Mouse (Mus musculus) liver, embryonic 13.5 days (tissue): ENCODE results near the gene Pga5. TPM values are rescaled to one million over a fixed set of nuclear protein-coding genes. Genes with fewer than 3 reads are reported as not detected.
A peak's percentile ranks its signal among the peaks of the same experiment; 100 is the strongest.

Experiments used
- ATAC-seq: fragments of 200-750 bp; cut with Nextera tagmentation; 2 replicates; pipeline ENCODE4 v1.8.0; 2017; ENCODE audit warnings: low read depth, mild to moderate bottlenecking, moderate number of reproducible peaks, moderate library complexity
- DNase-seq: peaks from one replicate; pipeline ENCODE4 v3.0.0; 2022
- H3K27ac ChIP-seq: fragments of 300-500 bp; sonication (generic); 2 replicates; pipeline ENCODE4 v1.5.1; 2015; ENCODE audit warnings: moderate library complexity, mild to moderate bottlenecking, inconsistent platforms
- H3K27me3 ChIP-seq: fragments of 300-500 bp; sonication (generic); 2 replicates; pipeline ENCODE4 v1.6.1; 2015; ENCODE audit warnings: mild to moderate bottlenecking, inconsistent platforms
- H3K36me3 ChIP-seq: fragments of 300-500 bp; sonication (generic); 2 replicates; pipeline ENCODE4 v1.6.1; 2015; ENCODE audit warnings: mild to moderate bottlenecking, inconsistent platforms
- H3K4me1 ChIP-seq: fragments of 300-500 bp; sonication (generic); replicated peaks from 2 replicates; pipeline ENCODE4 v1.6.1; 2015; ENCODE audit warnings: inconsistent platforms
- H3K4me2 ChIP-seq: fragments of 300-500 bp; sonication (generic); 2 replicates; pipeline ENCODE4 v1.6.1; 2015; ENCODE audit warnings: inconsistent platforms, mild to moderate bottlenecking, moderate library complexity
- H3K4me3 ChIP-seq: fragments of 300-500 bp; sonication (generic); replicated peaks from 2 replicates; pipeline ENCODE4 v1.5.1; 2015; ENCODE audit warnings: mild to moderate bottlenecking, inconsistent platforms
- H3K9ac ChIP-seq: fragments of 300-500 bp; sonication (generic); 2 replicates; pipeline ENCODE4 v1.6.1; 2015; ENCODE audit warnings: mild to moderate bottlenecking, inconsistent platforms
- H3K9me3 ChIP-seq: fragments of 300-500 bp; sonication (generic); replicated peaks from 2 replicates; pipeline ENCODE4 v1.6.1; 2016; ENCODE audit warnings: inconsistent platforms
- WGBS: fragments of 180-500 bp; shearing (Covaris S2); methylation state at CpG from one replicate; pipeline ENCODE4 v1.1.7; 2015; ENCODE audit not compliant: insufficient replicate concordance; 5-methylcytosine and 5-hydroxymethylcytosine counted together
- polyA plus RNA-seq: library from polyadenylated mRNA; unstranded; fragments of >200 nt; fragmentation: Nextera tagmentation; extraction: Ambion mirVana; gene quantifications from 2 replicates; pipeline ENCODE4 v1.2.1, GENCODE M21; 2015

The Pga5 gene
- polyA plus RNA-seq, 1 experiment from 2014 or later = not detected

GRCm38 (mm10) chr19:10701013-10701726, 23.3 kb upstream of the Pga5 start:
- no peak overlapping the region for H3K27ac ChIP-seq

GRCm38 (mm10) chr19:10699851-10700250, 22.0 kb upstream of the Pga5 start:
- 20% methylated on average over 9 of the region's 9 CpGs for WGBS
- Histone ChIP-seq H3K4me2 (peak overlapping the region; percentile 32), H3K27me3 (no peaks in the 10 kb centered on the region)

More at GRCm38 (mm10) chr19:10701013-10701726, 23.3 kb upstream of the Pga5 start:
- H3K4me2 ChIP-seq = no peak overlapping the region
- ATAC-seq (no peak), DNase-seq (no peak)
- peak overlapping the region; percentile 16; the same call in 1 of the 2 replicates for H3K9ac ChIP-seq
- H3K27me3 ChIP-seq = no peaks in the 10 kb centered on the region
- H3K9me3 ChIP-seq = no peaks in the 10 kb centered on the region
- no peaks in the 10 kb centered on the region; the same call in 1 of the 2 replicates for H3K36me3 ChIP-seq
- WGBS = 71% methylated on average over 6 of the region's 6 CpGs
- no peak overlapping the region for H3K4me3 ChIP-seq
- peaks cover 91% of the 10 kb centered on the region for H3K4me1 ChIP-seq

GRCm38 (mm10) chr19:10698131-10698991, 20.5 kb upstream of the Pga5 start:
- Histone ChIP-seq H3K27me3 (no peaks in the 10 kb centered on the region), H3K36me3 (no peaks in the 10 kb centered on the region; the same call in 1 of the 2 replicates), H3K4me1 (peaks cover 93% of the 10 kb centered on the region), H3K4me3 (no peak overlapping the region), H3K4me2 (peak overlapping the region; percentile 10; the same call in 1 of the 2 replicates), H3K9ac (peak overlapping the region; percentile 27; the same call in 1 of the 2 replicates), H3K9me3 (no peaks in the 10 kb centered on the region), H3K27ac (peak overlapping the region; percentile 63)
- WGBS = 31% methylated on average over 9 of the region's 9 CpGs
- ATAC-seq (peak; percentile 18; the same call in 1 of the 2 replicates), DNase-seq (no peak)

More at GRCm38 (mm10) chr19:10699851-10700250, 22.0 kb upstream of the Pga5 start:
- ATAC-seq (peak; percentile 69), DNase-seq (no peak)
- Histone ChIP-seq H3K4me3 (no peak overlapping the region), H3K9ac (peak overlapping the region; percentile 28), H3K36me3 (no peaks in the 10 kb centered on the region; the same call in 1 of the 2 replicates), H3K9me3 (no peaks in the 10 kb centered on the region), H3K4me1 (peaks cover 96% of the 10 kb centered on the region), H3K27ac (peak overlapping the region; percentile 58)

GRCm38 (mm10) chr19:10695801-10696200, 17.9 kb upstream of the Pga5 start:
- H3K9ac ChIP-seq = peak overlapping the region; percentile 13; the same call in 1 of the 2 replicates
- 73% methylated on average over 7 of the region's 7 CpGs for WGBS
- no peak for DNase-seq
- H3K4me2 ChIP-seq = no peak overlapping the region
- peaks cover 92% of the 10 kb centered on the region for H3K4me1 ChIP-seq
- no peak for ATAC-seq
- H3K27me3 ChIP-seq = no peaks in the 10 kb centered on the region
- peak overlapping the region; percentile 51 for H3K27ac ChIP-seq
- no peaks in the 10 kb centered on the region for H3K9me3 ChIP-seq
- H3K36me3 ChIP-seq = no peaks in the 10 kb centered on the region
- H3K4me3 ChIP-seq = no peak overlapping the region

- Histone ChIP-seq H3K9me3 (no peaks in the 10 kb centered on the region), H3K4me2 (no peak overlapping the region), H3K4me1 (peaks cover 92% of the 10 kb centered on the region), H3K9ac (no peak overlapping the region), H3K27me3 (no peaks in the 10 kb centered on the region), H3K27ac (peak overlapping the region; percentile 5; the same call in 1 of the 2 replicates), H3K36me3 (no peaks in the 10 kb centered on the region), H3K4me3 (no peak overlapping the region)
- 58% methylated on average over 10 of the region's 10 CpGs for WGBS
- no peak for DNase-seq
- no peak for ATAC-seq
These were observed 16.2 kb upstream of the Pga5 start for GRCm38 (mm10) chr19:10693926-10694682.

GRCm38 (mm10) chr19:10692361-10692760, 14.5 kb upstream of the Pga5 start:
- Histone ChIP-seq H3K9me3 (no peaks in the 10 kb centered on the region), H3K4me3 (peak overlapping the region; percentile 28; the same call in 1 of the 2 replicates), H3K36me3 (no peaks in the 10 kb centered on the region), H3K4me2 (peak overlapping the region; percentile 87), H3K27me3 (no peaks in the 10 kb centered on the region), H3K27ac (peak overlapping the region; percentile 94), H3K4me1 (peaks cover 85% of the 10 kb centered on the region), H3K9ac (peak overlapping the region; percentile 87)
- ATAC-seq (no peak), DNase-seq (no peak)
- WGBS = 73% methylated on average over 4 of the region's 4 CpGs

- Histone ChIP-seq H3K4me2 (peak overlapping the region; percentile 87), H3K9ac (peak overlapping the region; percentile 87), H3K27me3 (no peaks in the 10 kb centered on the region), H3K9me3 (no peaks in the 10 kb centered on the region), H3K36me3 (no peaks in the 10 kb centered on the region), H3K27ac (peak overlapping the region; percentile 94), H3K4me3 (peak overlapping the region; percentile 28), H3K4me1 (peaks cover 79% of the 10 kb centered on the region)
- peak; percentile 51 for DNase-seq
- peak; percentile 60 for ATAC-seq
- WGBS = 33% methylated on average over 3 of the region's 3 CpGs
These were observed 13.8 kb upstream of the Pga5 start for GRCm38 (mm10) chr19:10691660-10692059.

- Histone ChIP-seq H3K4me2 (peak overlapping the region; percentile 87), H3K9ac (peak overlapping the region; percentile 87), H3K4me1 (peaks cover 76% of the 10 kb centered on the region), H3K27me3 (no peaks in the 10 kb centered on the region), H3K9me3 (no peaks in the 10 kb centered on the region), H3K4me3 (peak overlapping the region; percentile 28; the same call in 1 of the 2 replicates), H3K27ac (peak overlapping the region; percentile 94), H3K36me3 (no peaks in the 10 kb centered on the region)
- ATAC-seq (no peak), DNase-seq (no peak)
- WGBS = 73% methylated on average over 4 of the region's 4 CpGs
These were observed 13.2 kb upstream of the Pga5 start for GRCm38 (mm10) chr19:10691121-10691520.

GRCm38 (mm10) chr19:10690336-10690735, 12.5 kb upstream of the Pga5 start:
- no peaks in the 10 kb centered on the region for H3K27me3 ChIP-seq
- no peaks in the 10 kb centered on the region for H3K9me3 ChIP-seq
- H3K4me3 ChIP-seq = peak overlapping the region; percentile 84
- H3K36me3 ChIP-seq = no peaks in the 10 kb centered on the region
- ATAC-seq (no peak), DNase-seq (no peak)
- H3K4me2 ChIP-seq = peak overlapping the region; percentile 87
- H3K9ac ChIP-seq = peak overlapping the region; percentile 87
- peak overlapping the region; percentile 94 for H3K27ac ChIP-seq
- WGBS = 68% methylated on average over 3 of the region's 3 CpGs
- peaks cover 75% of the 10 kb centered on the region for H3K4me1 ChIP-seq

- ATAC-seq (no peak), DNase-seq (no peak)
- Histone ChIP-seq H3K4me1 (peaks cover 70% of the 10 kb centered on the region), H3K9ac (peak overlapping the region; percentile 87), H3K27me3 (no peaks in the 10 kb centered on the region), H3K27ac (peak overlapping the region; percentile 94), H3K4me3 (peak overlapping the region; percentile 84), H3K4me2 (peak overlapping the region; percentile 87), H3K36me3 (no peaks in the 10 kb centered on the region), H3K9me3 (no peaks in the 10 kb centered on the region)
- 59% methylated on average over 5 of the region's 5 CpGs for WGBS
These were observed 11.7 kb upstream of the Pga5 start for GRCm38 (mm10) chr19:10689470-10690166.
